Mouse (Mus musculus): ENCODE measurements around the gene Tiam2.
"Not testable (repeated sequence)": the region's sequence is repeated elsewhere in the genome, so short reads cannot be mapped to it uniquely, and the experiment has no call there.

Tiam2 gene

DNA sequence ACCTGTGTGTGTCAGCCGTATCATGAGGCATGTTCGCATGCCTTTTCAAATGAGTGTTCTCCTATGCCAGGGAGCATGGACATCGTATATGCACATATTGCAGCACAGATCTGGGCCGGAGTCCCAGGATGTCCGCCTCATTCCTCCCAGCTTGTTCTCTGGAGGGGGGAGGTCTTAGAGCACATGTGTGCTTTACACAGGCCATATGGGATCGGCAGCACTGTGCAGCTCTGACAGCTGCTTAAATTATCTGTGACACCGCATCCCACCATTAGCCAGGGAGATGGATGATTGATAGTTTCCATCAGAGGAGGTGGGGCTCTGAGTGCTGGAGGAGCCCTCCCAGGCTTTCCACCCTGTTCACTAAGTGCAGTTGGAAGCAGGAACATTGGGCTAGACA lies 12.4 kb downstream of the Tiam2 start:
- no peak for DNase-seq (ENCODE audit: low read depth)

DNA sequence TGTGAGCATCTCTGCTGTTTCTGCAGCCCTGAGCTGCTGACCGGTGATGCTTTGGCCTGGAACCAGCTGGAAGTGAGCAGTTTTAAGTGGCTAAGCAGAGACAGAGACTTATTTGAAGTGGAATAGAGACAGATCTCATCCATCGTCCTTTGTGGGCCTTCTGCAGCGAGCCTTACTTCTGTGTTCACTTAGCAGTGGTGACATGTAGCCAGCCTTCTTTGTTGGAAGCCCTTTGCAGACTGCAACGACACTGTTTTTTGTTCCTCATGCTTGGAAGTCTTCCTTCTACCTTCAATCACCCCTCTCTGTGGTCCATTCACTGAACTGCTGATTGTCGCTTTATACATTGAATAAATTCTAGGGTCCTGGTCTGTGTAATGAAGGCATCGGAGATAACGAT lies 18.5 kb downstream of the Tiam2 start:
- no peak for DNase-seq (ENCODE audit: low read depth)

DNA sequence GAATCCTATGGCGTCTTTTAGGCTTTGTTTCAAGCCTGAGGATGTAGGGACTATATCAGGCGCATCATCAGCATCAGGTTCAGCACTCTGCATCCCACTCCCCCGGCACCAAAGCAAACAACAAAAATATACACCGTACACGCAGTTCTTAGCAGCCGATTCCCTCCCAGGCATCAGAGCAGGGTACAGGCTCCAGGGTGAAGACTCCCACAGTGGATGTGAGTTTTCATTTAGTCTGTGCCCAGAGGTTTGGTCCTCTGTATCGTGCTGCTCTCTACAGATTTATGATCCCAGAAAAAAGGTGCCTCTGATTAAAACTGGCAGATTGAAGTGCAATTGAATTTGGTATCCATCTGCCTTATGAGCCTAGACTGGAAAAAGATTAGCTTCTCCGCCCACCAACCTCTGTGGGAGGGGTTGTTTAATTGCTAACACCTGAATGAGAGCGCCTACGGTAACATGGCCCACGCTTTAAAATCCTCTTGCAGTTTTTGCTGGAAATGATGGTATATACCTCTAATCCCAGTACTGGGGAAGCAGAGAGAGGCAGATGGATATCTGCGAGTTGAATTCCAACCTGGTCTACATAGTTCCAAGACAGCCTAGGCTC lies 19.0 kb downstream of the Tiam2 start:
- no peak for DNase-seq (ENCODE audit: low read depth)

DNA sequence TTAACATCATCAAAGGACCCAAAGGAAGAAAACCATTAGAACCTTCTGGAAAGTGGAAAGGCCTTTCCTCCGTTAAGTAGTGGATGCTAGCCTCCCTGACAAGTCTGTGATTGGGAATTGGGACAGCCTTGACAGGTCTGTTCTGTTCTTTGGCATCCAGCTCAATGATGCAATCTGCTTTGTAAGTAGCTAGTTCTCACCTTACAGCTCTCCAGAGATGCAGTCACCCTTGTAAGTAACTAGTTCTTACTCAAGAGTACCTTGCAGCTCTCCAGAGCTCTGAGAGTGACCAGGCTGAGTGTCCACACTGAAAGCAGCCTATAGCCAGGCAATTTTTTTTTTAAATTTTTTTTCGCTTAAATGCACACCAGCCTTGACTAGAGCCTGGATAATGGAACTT lies 21.4 kb downstream of the Tiam2 start:
- no peak for DNase-seq (ENCODE audit: low read depth)

DNA sequence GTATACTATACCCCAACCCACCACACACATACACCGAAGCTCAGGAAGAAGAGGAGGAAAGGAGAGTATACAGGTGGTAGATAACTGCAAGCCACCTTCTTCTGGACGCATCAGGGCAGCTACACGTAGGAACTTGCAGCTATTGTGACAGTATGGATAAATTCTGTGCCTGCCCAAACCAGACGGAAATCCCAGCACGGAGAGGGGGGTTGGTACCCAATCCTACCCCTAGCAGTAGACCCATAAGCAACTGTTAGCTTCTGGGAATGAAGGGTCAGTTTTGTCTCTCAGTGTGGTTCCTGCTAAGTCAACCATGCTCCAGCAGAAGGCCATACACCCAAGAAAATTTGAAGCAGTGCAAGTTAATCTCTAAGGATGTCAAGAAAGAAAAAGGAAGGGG lies 23.0 kb downstream of the Tiam2 start:
- no peak for DNase-seq (ENCODE audit: low read depth)

DNA sequence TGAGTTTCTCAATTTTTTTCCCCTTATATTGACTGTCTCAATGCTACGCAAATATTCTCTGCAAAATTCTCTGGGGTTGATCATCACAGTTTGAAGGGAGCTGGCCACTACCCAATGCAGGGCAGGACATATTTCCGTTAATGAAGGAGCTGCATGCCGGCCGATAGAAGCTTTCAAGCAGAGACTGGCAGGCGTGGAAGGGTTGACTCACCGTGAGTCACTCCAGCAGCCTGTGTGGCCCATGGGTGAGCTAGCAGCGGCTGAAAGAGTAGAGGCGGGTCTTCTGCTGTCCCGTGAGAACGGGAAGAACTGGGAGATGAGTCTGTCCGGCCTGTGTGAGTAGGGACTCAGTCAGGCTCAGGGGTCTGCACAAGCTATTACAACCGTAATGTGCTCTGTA lies 23.6 kb downstream of the Tiam2 start:
- no peak for DNase-seq (ENCODE audit: low read depth)

DNA sequence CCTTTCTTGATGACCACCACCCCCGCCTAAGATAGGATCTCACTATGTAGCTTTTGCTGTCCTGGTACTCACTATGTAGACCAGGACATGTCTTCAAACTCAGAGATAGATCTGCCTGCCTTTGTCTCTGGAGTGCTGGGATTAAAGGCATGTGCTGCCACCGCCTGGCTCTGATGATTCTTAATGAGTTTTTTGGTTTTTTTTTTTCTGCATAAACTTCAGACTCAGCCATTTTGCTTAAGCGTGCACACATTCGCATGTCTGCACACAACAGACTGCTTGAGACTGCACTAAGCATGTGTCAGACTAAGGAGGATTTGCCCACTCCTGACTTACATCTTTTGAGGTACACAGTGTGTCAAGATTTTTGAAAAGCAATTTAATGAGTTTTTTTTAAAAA lies 24.0 kb downstream of the Tiam2 start:
- DNase-seq (ENCODE audit: low read depth), result no peak

DNA sequence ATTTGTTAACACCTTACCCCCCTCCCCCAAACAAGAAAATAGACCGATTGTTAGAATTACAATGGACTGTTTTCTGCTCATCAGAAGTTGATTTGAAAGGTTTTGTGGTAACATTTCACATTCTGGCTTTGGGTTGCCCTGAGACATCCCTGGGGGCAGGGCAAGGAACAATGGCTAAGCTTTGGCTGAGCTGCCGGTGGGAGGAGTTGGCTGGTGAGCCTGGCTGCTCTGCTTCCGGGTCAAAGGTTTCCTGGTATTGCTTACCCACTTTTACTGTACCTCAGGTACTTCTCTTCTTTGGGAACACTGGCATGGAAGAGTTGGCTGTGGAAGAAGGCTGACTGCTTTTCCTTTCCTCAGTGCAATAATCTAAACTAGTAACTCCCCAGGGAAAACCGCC lies 25.3 kb downstream of the Tiam2 start:
- no peak for DNase-seq (ENCODE audit: low read depth)

DNA sequence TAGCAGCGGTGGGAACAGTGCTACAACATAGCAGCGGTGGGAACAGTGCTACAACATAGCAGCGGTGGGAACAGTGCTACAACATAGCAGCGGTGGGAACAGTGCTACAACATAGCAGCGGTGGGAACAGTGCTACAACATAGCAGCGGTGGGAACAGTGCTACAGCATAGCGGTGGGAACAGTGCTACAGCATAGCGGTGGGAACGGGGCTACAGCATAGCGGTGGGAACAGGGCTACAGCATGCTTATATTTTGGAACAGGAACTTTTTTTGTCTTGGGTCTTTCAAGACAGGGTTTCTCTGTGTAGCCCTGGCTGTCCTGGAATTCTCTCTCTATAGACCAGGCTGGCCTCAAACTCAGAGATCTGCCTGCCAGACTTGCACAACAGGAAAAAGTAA lies 26.8 kb downstream of the Tiam2 start:
- DNase-seq (ENCODE audit: low read depth), result not testable (repeated sequence)

DNA sequence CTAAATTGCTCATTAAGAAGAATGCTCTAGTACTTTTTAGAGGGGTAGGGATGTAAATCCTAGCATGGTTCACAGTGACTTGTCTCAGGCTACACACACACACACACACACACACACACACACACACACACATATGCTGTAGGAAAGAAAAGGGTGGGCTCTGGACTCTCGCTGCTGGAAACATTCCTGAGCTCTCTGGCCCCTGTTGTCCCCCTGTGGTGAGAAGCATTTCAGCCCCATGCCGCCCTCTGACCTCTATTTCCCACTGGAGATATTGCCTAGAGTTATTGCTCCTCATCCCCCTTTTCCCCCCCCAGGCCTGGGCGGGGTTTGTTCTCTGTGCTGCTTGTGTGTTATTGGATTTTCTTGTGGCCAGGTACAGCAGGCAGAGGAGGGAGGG lies 28.5 kb downstream of the Tiam2 start:
- no peak for DNase-seq (ENCODE audit: low read depth)

DNA sequence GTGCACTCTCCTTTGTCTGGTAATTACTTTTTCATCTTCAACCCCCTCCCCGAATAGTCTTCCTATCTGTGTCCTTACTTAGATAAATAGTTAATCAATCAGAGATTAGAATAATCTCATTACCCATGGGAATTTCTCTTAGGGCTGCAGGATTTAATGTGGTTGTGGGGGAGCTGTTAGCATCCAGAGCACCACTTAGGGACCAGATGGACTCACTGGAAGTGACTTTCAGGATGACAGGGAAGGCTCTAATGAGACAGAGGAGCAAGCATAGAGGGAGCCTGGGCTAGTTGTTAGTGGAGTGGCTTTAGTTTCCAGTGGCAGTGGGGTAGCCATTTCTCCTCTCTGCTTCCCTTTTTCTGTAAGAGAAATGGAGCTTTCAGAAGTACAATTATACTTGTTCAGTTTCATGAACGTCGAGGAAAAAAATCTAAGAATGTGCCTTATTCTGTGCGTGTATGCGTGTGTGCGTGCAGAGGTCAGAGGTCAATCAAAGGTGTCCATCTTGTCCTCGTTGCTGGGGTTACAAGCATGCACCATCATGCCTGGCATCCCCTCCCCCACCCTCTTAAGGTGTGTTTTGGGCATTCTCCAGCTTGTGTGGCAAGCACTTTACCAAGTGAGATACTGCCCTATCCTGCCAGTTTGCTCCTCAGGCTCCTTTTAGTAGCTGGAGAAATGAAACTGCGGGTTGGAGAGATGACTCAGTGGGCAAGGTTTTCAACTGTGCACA lies 30.4 kb downstream of the Tiam2 start:
- DNase-seq (ENCODE audit: low read depth), result no peak

DNA sequence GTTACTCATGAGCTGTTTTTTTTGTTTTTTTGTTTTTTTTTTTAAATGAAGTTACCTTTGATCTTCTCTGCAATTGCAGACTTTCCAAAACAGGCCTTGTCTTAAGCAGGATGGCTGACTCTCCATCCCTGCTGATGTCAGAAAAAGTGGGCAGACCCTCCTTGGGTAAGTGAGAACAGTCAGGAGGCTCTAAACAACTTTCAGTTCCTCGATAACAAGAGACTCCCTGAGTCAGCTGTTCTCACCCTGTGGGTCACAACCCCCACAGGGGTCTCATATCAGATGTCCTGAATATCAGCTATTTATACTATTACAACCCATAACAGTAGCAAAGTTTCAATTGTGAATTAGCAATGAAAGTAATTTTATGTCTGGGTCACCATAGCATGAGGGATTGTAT lies 33.9 kb downstream of the Tiam2 start:
- no peak for DNase-seq (ENCODE audit: low read depth)

DNA sequence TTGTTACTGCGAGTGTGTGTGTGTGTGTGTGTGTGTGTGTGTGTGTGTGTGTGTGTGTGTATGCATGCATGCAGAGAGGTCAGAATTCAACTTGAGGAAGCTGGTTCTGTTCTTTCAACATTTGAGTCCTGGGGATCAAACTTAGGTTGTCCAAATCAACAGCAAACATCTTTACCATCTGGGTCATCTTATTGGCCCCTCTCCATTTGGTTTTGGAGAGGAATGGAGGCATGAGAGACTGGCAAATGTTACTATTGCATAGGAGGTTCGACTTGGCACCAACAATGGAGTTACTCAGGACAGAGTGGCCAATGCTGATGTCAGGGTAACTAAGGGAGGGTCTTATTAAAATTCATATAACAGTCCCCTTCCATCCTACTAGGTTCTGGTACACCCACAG lies 35.4 kb downstream of the Tiam2 start:
- DNase-seq (ENCODE audit: low read depth), result no peak

DNA sequence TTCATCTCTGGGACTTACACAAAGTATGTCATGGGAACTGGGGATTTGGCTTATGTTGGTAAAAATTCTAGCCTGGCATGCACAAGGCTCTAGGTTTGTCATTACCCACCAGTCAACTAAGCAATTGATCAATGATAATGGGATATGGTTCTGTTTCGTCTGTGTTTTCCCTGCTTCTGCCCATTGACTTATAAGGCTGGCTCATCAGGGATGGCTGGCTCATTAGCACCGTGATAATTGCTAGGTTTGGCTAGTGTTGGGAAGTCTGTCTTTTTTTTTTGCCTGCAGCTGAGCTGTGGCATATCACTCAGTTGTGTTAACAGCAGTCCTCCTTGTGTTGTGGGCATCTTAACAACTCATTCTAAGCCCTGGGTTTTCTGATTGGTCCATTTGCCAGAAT lies 36.8 kb downstream of the Tiam2 start:
- DNase-seq (ENCODE audit: low read depth), result no peak

DNA sequence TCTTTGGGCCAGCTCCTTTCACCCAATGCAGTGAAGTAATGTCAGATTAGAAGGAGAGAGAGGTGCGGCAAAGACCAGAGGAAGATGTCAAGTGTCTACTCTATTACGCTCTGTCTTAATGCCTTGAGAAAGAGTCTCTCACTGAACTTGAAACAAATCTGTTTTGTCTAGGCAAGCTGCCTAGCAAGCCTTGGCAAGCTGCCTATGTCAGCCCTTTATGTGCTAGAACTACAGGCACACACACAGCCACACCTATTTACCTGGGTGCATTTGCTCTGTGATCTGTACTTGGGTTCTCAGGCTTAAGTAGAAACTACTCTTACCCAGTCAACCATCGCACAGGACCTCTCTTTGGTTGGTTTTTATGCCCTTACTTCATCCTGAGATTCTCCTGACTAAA lies 40.4 kb downstream of the Tiam2 start:
- DNase-seq (ENCODE audit: low read depth), result no peak

DNA sequence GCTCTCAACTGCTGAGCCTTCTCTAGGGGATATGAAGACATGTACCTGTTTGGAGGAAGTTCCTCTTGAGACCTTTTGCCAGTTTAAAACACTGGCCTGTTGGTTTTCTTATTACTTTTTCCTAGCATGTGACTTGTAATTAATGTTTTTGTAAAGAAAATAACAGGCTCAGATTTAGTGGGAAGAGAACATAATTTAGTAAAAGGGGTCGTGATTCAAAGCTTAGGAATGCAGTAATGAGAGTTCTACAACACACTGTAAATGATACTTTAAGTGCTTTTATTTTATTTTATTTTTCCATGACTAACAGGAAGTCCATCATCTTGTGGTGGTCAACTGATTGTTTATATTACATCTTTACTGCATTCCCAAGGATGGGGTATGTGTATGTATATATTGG lies 42.0 kb downstream of the Tiam2 start:
- DNase-seq (ENCODE audit: low read depth), result no peak

DNA sequence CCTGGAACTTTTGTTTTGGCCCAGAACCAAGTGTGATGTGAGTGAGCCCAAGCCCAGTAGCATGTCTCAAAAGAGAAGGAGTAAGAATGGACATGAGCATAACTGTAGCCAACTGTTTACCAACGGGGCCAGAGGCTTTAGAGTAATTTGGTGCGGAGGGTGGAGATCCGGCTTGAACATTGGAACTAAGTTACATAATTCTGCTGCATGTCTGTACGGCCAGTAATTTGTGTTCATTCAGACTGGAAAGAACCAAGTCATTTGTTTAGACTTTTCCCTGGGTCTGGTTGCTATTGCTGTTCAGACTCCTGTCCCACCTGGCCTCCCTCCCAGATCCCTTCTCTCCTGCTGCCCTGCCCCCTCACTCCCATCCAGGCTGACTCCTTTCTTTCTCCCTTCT lies 43.3 kb downstream of the Tiam2 start:
- DNase-seq (ENCODE audit: low read depth), result no peak

DNA sequence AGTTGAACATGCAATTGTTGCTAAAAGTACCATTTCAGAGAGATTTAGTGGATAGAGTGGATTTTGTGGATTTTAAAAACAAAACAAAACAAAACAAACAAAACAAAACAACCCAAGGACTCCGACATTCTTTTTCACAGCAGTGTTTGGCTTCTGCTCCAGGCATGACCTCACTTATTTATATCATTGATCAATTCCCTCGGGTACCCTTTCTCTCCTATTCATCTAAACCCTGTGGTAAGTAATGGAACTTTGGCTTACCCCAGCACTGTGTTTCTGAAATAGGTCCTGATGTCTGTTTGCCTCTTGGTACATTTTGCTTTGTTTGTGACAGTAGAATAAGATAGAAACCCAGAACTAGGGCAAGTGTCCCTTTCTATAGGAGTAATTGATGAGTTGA lies 52.2 kb downstream of the Tiam2 start:
- DNase-seq (ENCODE audit: low read depth), result no peak

DNA sequence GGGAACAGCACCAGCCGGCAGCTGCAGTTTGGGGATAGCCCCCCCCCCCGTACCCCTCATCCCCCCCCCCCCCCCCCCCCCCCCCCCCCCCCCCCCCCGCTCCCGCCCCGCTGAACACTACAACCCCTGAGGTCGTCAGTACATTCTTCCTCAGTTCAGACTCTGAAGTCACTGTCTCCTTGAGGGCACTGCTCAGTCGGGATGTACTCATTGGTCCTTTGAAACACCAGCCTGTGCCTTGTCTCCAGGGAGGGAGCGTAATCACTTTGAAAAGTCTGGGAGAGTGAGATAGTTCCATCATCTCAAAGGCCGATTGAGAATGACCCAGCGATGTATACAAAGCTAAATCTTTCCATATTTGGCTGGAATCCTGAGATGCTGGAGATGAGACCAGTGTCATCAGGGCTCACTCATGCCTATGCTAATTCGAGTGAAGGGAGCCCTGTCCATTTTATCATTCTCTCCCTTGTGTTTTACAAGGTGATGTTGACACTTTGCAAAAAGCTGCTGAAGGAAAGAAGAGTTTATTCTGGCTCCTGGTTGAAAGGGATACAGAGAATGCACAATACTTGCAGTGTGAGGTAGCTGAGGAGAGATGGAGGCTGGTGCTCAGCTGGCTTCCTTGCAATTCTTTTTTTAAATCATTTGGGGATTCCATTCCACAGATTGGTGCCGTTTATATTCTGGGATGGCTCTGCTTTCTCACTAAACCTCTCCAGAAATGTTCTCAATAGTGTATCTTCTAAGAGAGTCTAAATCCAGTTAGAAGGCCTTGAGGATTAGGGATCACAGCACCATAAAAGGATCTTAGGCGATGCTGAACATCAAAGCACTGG lies 53.6 kb downstream of the Tiam2 start:
- no peak for DNase-seq (ENCODE audit: low read depth)

DNA sequence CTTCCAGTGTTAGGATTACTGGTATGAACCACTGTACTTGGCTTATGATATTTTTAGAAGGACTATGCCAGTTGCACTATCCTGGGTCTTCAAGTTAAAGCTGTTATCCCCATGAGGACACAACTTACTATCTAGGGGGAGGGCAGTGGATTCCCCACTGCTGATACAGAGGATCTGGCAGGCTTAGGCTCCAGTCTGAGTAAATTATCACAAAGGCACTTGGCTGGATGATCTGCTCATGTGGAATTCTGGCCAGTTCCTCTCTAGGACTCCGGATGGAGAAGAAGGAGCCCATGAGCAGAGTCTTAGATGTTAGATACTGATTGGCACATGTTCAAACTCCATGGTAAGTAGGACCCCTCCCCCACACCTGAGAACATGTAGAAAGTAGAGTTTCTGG lies 59.0 kb downstream of the Tiam2 start:
- no peak for DNase-seq (ENCODE audit: low read depth)

DNA sequence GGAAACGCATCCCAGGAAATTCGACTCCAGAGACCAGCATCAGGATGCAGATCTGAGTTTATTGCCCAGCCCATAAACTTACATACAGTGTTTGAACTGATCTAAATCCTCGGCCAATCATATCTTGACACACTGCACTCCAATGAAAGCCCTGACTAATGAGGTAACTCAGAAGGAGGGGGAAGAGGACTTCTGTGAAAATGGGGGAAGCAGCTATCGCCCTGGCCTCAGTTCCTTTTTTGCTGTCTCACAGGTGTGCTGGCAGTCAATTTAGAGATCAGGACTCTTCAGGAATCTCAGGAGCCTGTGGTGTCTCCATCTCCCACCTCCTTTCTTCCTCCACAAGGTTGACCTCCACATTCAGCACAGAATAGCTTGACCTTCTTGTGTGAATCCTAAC lies 61.4 kb downstream of the Tiam2 start:
- no peak for DNase-seq (ENCODE audit: low read depth)

DNA sequence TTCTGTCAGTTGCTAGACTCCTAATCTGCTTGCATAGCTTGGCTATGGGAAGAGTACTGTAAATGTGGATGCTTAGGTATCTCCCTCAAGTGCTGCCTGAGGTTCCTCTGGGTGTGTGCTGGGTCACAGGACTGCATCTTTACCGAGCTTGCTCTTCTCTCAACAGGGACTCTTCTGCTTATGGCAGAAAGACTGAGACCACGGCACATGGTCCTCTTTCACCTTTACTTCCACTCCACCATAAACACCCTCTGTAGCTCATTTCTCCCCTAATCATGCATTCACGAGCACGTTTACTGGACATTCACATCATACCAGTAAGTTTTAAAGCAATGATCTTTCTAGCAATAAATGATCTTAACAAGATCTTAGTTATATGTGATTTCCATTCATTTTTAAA lies 63.4 kb downstream of the Tiam2 start:
- no peak for DNase-seq (ENCODE audit: low read depth)

DNA sequence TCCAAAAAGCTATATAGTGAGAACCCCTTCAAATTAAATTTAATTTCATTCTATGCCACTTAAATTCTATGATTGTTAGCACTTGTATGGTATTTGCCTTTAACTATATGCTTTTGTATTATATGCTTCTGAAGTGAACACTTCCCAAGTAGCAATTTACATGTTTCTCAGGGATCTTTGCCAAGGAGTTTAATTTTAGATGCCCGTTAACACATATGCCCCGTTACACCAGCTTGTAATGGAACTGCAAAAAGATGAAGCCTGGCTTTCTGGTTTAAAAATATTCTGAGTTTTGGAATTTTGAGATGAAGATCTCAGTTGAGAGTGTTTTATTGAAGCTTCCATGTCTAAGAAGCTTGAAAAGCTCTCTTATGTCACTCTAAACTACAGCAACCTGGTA lies 67.6 kb downstream of the Tiam2 start:
- no peak for DNase-seq (ENCODE audit: low read depth)
